Mouse (Mus musculus): ENCODE data around the gene Ergic1.

GRCm38 (mm10) chr17:26594171-26594570 lies 32.9 kb downstream of the Ergic1 start:
- TF ChIP-seq CTCF (IDR thresholded peaks at IDR 0.05; ENCODE audit: low read depth): no peak
- no peak for TF ChIP-seq EP300 (IDR thresholded peaks at IDR 0.05; ENCODE audit: low read depth)
